Mouse (Mus musculus): ENCODE data around the gene Metrn.

Metrn gene

GRCm38 (mm10) chr17:25831451-25832281 lies 34.7 kb upstream of the Metrn start:
- DNase-seq (ENCODE audit: inconsistent ontology term), result no peak

- DNase-seq (ENCODE audit: inconsistent ontology term), result no peak
Observed at GRCm38 (mm10) chr17:25830806-25831431, 34.0 kb upstream of the Metrn start.

- no peak for DNase-seq (ENCODE audit: inconsistent ontology term)
Observed at GRCm38 (mm10) chr17:25830200-25830753, 33.3 kb upstream of the Metrn start.

GRCm38 (mm10) chr17:25829558-25830017 lies 32.7 kb upstream of the Metrn start:
- DNase-seq (ENCODE audit: inconsistent ontology term), result no peak

- DNase-seq (ENCODE audit: inconsistent ontology term), result peak; percentile 76
Observed at GRCm38 (mm10) chr17:25828712-25829557, 32.0 kb upstream of the Metrn start, which contains the start of gene Jmjd8. Gene Jmjd8 (plus strand): TSS chr17:25828867.

GRCm38 (mm10) chr17:25828223-25828594 lies 31.3 kb upstream of the Metrn start:
- DNase-seq (ENCODE audit: inconsistent ontology term), result no peak

GRCm38 (mm10) chr17:25827546-25828222 lies 30.7 kb upstream of the Metrn start:
- DNase-seq (ENCODE audit: inconsistent ontology term), result no peak

GRCm38 (mm10) chr17:25827011-25827410 lies 30.1 kb upstream of the Metrn start:
- no peak for DNase-seq (ENCODE audit: inconsistent ontology term)

GRCm38 (mm10) chr17:25825984-25826570 lies 29.1 kb upstream of the Metrn start:
- DNase-seq (ENCODE audit: inconsistent ontology term), result no peak

GRCm38 (mm10) chr17:25825311-25825710 lies 28.4 kb upstream of the Metrn start:
- DNase-seq (ENCODE audit: inconsistent ontology term), result no peak

- DNase-seq (ENCODE audit: inconsistent ontology term), result no peak
Observed at GRCm38 (mm10) chr17:25824362-25825142, 27.6 kb upstream of the Metrn start.

- peak; percentile 64 for DNase-seq (ENCODE audit: inconsistent ontology term)
Observed at GRCm38 (mm10) chr17:25823452-25823851, 26.5 kb upstream of the Metrn start, which contains the start of gene Wdr24. Gene Wdr24 (plus strand): TSS chr17:25823627.

- no peak for DNase-seq (ENCODE audit: inconsistent ontology term)
Observed at GRCm38 (mm10) chr17:25818851-25819780, 22.2 kb upstream of the Metrn start.

GRCm38 (mm10) chr17:25817662-25818061 lies 20.7 kb upstream of the Metrn start:
- no peak for DNase-seq (ENCODE audit: inconsistent ontology term)

- DNase-seq (ENCODE audit: inconsistent ontology term), result peak; percentile 93
Observed at GRCm38 (mm10) chr17:25813471-25813870, 16.5 kb upstream of the Metrn start.

GRCm38 (mm10) chr17:25810890-25811289 lies 14.0 kb upstream of the Metrn start:
- DNase-seq (ENCODE audit: inconsistent ontology term), result no peak

GRCm38 (mm10) chr17:25809606-25810340 lies 12.8 kb upstream of the Metrn start:
- DNase-seq (ENCODE audit: inconsistent ontology term), result no peak

All from Muller cell, postnatal 12 days (primary cell).